Mouse (Mus musculus) ES-Bruce4 (cell line): Measurements from ENCODE around the gene Hapln3.

Experiments used
- CTCF ChIP-seq: IDR thresholded peaks from one replicate; pipeline ENCODE4 v1.8.1; 2011; ENCODE audit warnings: low read depth, low read length
- POLR2A ChIP-seq: IDR thresholded peaks from one replicate; pipeline ENCODE4 v1.8.1; 2011; ENCODE audit warnings: low read length; ENCODE audit not compliant: insufficient read depth

DNA sequence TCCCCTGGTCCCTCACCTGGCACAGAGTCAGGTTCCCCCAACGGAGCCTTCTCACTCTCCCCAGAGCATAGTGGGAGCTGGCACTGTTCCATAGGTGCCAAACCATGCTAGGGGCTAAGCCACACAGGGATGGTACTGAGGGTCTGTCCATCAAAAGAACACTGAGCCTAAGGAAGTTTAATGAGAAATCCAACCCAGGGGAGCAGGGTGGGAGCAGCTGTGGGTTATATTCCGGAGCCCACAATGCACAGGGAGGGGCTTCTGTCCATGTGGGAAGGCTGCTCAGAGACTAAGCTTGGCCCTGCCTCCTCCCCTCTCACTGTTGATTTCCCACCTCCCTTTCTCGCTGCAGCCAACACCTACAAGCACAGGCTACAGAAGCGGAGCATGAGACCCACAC, 17.0 kb downstream of the Hapln3 start:
- no peak for TF ChIP-seq POLR2A
- no peak for TF ChIP-seq CTCF
